Mouse (Mus musculus) ES-Bruce4 (cell line): Measurements from ENCODE around the gene Wdr25. TPM values are rescaled to one million over a fixed set of nuclear protein-coding genes. Genes with fewer than 3 reads are reported as not detected.

Experiments
- H3K27ac ChIP-seq: 2 replicates; pipeline ENCODE4 v1.5.1; 2012; ENCODE audit warnings: low read length, inconsistent platforms; ENCODE audit not compliant: insufficient read depth
- H3K27me3 ChIP-seq: 2 replicates; pipeline ENCODE4 v1.6.1; 2012; ENCODE audit warnings: mild to moderate bottlenecking, low read length, inconsistent platforms; ENCODE audit not compliant: control insufficient read depth, poor library complexity, insufficient read depth, severe bottlenecking
- H3K36me3 ChIP-seq: 2 replicates; pipeline ENCODE4 v1.6.1; 2012; ENCODE audit warnings: inconsistent platforms, mild to moderate bottlenecking, low read length, moderate library complexity; ENCODE audit not compliant: control insufficient read depth, poor library complexity, insufficient read depth, severe bottlenecking
- H3K4me1 ChIP-seq: one replicate; pipeline ENCODE4 v1.8.1; 2011; ENCODE audit warnings: low read length; ENCODE audit not compliant: control insufficient read depth, insufficient read depth
- H3K4me3 ChIP-seq: 2 replicates; pipeline ENCODE4 v1.5.1; 2011; ENCODE audit warnings: low read depth, mild to moderate bottlenecking, low read length
- H3K9ac ChIP-seq: 2 replicates; pipeline ENCODE4 v1.6.1; 2012; ENCODE audit warnings: low read depth, mild to moderate bottlenecking, inconsistent platforms; ENCODE audit not compliant: poor library complexity, severe bottlenecking
- H3K9me3 ChIP-seq: replicated peaks from 2 replicates; pipeline ENCODE4 v1.6.1; 2012; ENCODE audit warnings: mild to moderate bottlenecking, low read length, inconsistent platforms; ENCODE audit not compliant: control insufficient read depth, poor library complexity, insufficient read depth, severe bottlenecking
- CTCF ChIP-seq: IDR thresholded peaks from one replicate; pipeline ENCODE4 v1.8.1; 2011; ENCODE audit warnings: low read depth, low read length
- EP300 ChIP-seq: IDR thresholded peaks from 2 replicates; pipeline ENCODE4 v1.6.1; 2011; ENCODE audit warnings: low read depth, low read length; ENCODE audit not compliant: insufficient read depth
- POLR2A ChIP-seq: IDR thresholded peaks from one replicate; pipeline ENCODE4 v1.8.1; 2011; ENCODE audit warnings: low read length; ENCODE audit not compliant: insufficient read depth
- polyA plus RNA-seq: library from polyadenylated mRNA; stranded (reverse); fragments of >200 nt; gene quantifications from 2 replicates; pipeline ENCODE4 v1.2.4, GENCODE M21; 2011; ENCODE audit warnings: low read depth; ENCODE audit not compliant: missing spikeins, insufficient read depth, insufficient read length

Gene Wdr25
- polyA plus RNA-seq, 1 experiment: 12.7 TPM

- Histone ChIP-seq H3K27ac (no peak overlapping the region), H3K4me1 (no peaks in the 10 kb centered on the region), H3K27me3 (no peaks in the 10 kb centered on the region), H3K4me3 (no peak overlapping the region), H3K9ac (no peak overlapping the region), H3K9me3 (no peaks in the 10 kb centered on the region), H3K36me3 (no peaks in the 10 kb centered on the region)
- TF ChIP-seq CTCF (no peak), EP300 (no peak), POLR2A (no peak)
Measured at GRCm38 (mm10) chr12:108855081-108855480, 38.4 kb upstream of the Wdr25 start.

DNA sequence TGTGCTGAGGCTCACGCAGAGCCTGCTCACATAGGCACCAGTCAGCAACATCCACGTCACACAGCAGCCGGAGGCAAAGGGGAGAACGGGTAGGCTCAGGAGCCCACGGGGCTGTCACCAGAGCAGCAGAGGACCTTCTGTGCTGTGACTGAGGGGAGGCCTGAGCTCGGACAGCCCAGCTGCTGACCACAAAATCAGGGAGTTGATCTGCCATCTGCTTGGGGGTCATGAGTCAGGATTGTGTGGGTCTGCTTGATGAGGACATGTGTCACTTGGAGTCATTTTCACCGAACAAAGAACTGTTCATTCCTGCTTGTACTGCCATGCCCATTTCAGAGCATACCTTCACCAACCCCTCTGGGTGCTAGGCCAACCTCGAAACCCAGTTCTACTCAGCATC, 37.2 kb upstream of the Wdr25 start:
- no peak overlapping the region for H3K27ac ChIP-seq
- H3K27me3 ChIP-seq: no peaks in the 10 kb centered on the region
- H3K4me3 ChIP-seq: no peak overlapping the region
- no peak overlapping the region for H3K9ac ChIP-seq
- no peaks in the 10 kb centered on the region for H3K4me1 ChIP-seq
- no peaks in the 10 kb centered on the region; the same call in 1 of the 2 replicates for H3K36me3 ChIP-seq
- TF ChIP-seq EP300 (no peak), POLR2A (no peak), CTCF (no peak)
- H3K9me3 ChIP-seq: no peaks in the 10 kb centered on the region

GRCm38 (mm10) chr12:108857109-108857508, 36.3 kb upstream of the Wdr25 start:
- Histone ChIP-seq H3K27ac (no peak overlapping the region), H3K9ac (no peak overlapping the region), H3K4me3 (no peak overlapping the region), H3K9me3 (no peaks in the 10 kb centered on the region), H3K36me3 (no peaks in the 10 kb centered on the region; the same call in 1 of the 2 replicates), H3K4me1 (no peaks in the 10 kb centered on the region), H3K27me3 (no peaks in the 10 kb centered on the region)
- TF ChIP-seq POLR2A: no peak
- no peak for TF ChIP-seq CTCF
- no peak for TF ChIP-seq EP300

- Histone ChIP-seq H3K9me3 (no peaks in the 10 kb centered on the region), H3K27ac (no peak overlapping the region), H3K9ac (no peak overlapping the region)
Measured at GRCm38 (mm10) chr12:108857589-108858184, 35.7 kb upstream of the Wdr25 start.

GRCm38 (mm10) chr12:108858486-108858885, 34.9 kb upstream of the Wdr25 start:
- Histone ChIP-seq H3K9me3 (no peaks in the 10 kb centered on the region), H3K4me1 (no peaks in the 10 kb centered on the region), H3K4me3 (no peak overlapping the region), H3K36me3 (no peaks in the 10 kb centered on the region; the same call in 1 of the 2 replicates), H3K9ac (no peak overlapping the region), H3K27me3 (no peaks in the 10 kb centered on the region), H3K27ac (no peak overlapping the region)
- TF ChIP-seq POLR2A (no peak), EP300 (no peak), CTCF (no peak)

More at GRCm38 (mm10) chr12:108857589-108858184, 35.7 kb upstream of the Wdr25 start:
- no peak for TF ChIP-seq CTCF
- no peak for TF ChIP-seq POLR2A
- TF ChIP-seq EP300: no peak
- H3K4me3 ChIP-seq: no peak overlapping the region
- no peaks in the 10 kb centered on the region; the same call in 1 of the 2 replicates for H3K36me3 ChIP-seq
- no peaks in the 10 kb centered on the region for H3K4me1 ChIP-seq
- no peaks in the 10 kb centered on the region for H3K27me3 ChIP-seq

GRCm38 (mm10) chr12:108865007-108865494, 28.4 kb upstream of the Wdr25 start:
- Histone ChIP-seq H3K9ac (no peak overlapping the region), H3K4me1 (no peaks in the 10 kb centered on the region), H3K4me3 (no peak overlapping the region), H3K36me3 (peaks cover 2% of the 10 kb centered on the region), H3K27me3 (no peaks in the 10 kb centered on the region), H3K9me3 (no peaks in the 10 kb centered on the region), H3K27ac (no peak overlapping the region)
- no peak for TF ChIP-seq POLR2A
- TF ChIP-seq CTCF: no peak
- TF ChIP-seq EP300: no peak
